In the genomic region with DNA sequence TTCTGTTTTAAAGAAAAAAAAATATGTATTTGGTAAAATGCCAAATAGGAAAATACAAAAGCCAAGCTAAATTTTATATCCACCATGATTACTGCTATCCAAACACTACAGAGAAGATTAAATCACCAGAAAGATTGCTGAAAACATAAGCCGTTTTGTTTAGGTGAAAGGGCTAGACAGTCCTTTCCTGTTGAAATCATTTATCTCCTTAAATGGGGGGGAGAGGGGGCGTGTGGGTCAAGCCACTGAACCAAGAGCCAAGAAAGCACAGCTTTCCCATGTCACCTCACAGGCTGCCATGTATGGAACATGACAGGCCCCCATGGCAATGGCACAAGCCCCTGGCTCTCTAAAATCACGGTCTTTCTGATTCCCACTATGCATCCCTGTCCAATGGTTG, we compare ENCODE assay signal across 17 mouse cellular contexts. TPM values are rescaled to one million over a fixed set of nuclear protein-coding genes. Genes with fewer than 3 reads are reported as not detected.
DNase-seq lines count a peak whose midpoint lies in the region; ATAC-seq lines count a peak whose summit lies in the region.
"Had no signal": no experiment of that assay in that cellular context is flagged by ENCODE, and none has a peak within 500 bp of the region (broad histone marks: within the 10 kb centered on the region; RNA-seq: fewer than 3 reads in every experiment).

No protein-coding gene starts in this region.

- H3K4me3 ChIP-seq in embryonic facial prominence, embryonic 12.5 days: no peak overlapping the region
- H3K4me3 ChIP-seq in embryonic facial prominence, embryonic 10.5 days: no peak overlapping the region
- H3K4me3 ChIP-seq in kidney, embryonic 16.5 days (ENCODE audit: low read length): no peak overlapping the region
- no peak overlapping the region for H3K4me3 ChIP-seq in lung, embryonic 16.5 days (ENCODE audit: low read length)
- H3K4me3 ChIP-seq: erythroblast, embryonic 14.5 days; hindbrain, embryonic 10.5 days had no signal

- peaks cover 9% of the 10 kb centered on the region for H3K9me3 ChIP-seq in embryonic facial prominence, embryonic 12.5 days
- peaks cover 8% of the 10 kb centered on the region; the same call in 1 of the 2 replicates for H3K9me3 ChIP-seq in embryonic facial prominence, embryonic 10.5 days
- no peaks in the 10 kb centered on the region; the same call in 1 of the 2 replicates for H3K9me3 ChIP-seq in kidney, embryonic 16.5 days (ENCODE audit: low read length)
- H3K9me3 ChIP-seq in lung, embryonic 16.5 days (ENCODE audit: control insufficient read depth, low read length): peaks cover 5% of the 10 kb centered on the region; the same call in 1 of the 2 replicates
- H3K9me3 ChIP-seq: G1E had no signal

- H3K4me1 ChIP-seq in embryonic facial prominence, embryonic 12.5 days: peaks cover 27% of the 10 kb centered on the region
- peaks cover 26% of the 10 kb centered on the region for H3K4me1 ChIP-seq in embryonic facial prominence, embryonic 10.5 days
- peaks cover 22% of the 10 kb centered on the region for H3K4me1 ChIP-seq in kidney, embryonic 16.5 days (ENCODE audit: insufficient read depth, low read length)
- H3K4me1 ChIP-seq in lung, embryonic 16.5 days (replicated peaks; ENCODE audit: control insufficient read depth, insufficient read depth, low read length): peaks cover 45% of the 10 kb centered on the region

- H3K36me3 ChIP-seq in embryonic facial prominence, embryonic 12.5 days: peaks cover 7% of the 10 kb centered on the region; the same call in 1 of the 2 replicates
- peaks cover 57% of the 10 kb centered on the region for H3K36me3 ChIP-seq in embryonic facial prominence, embryonic 10.5 days (replicated peaks)
- H3K36me3 ChIP-seq in kidney, embryonic 16.5 days (ENCODE audit: insufficient read depth, low read length): peaks cover 12% of the 10 kb centered on the region; the same call in 1 of the 2 replicates
- H3K36me3 ChIP-seq in lung, embryonic 16.5 days (ENCODE audit: control insufficient read depth, insufficient read depth, low read length): peaks cover 3% of the 10 kb centered on the region
- H3K36me3 ChIP-seq: G1E had no signal

- no peak overlapping the region for H3K9ac ChIP-seq in embryonic facial prominence, embryonic 12.5 days
- H3K9ac ChIP-seq in kidney, embryonic 16.5 days (replicated peaks; ENCODE audit: low read length): no peak overlapping the region
- no peak overlapping the region for H3K9ac ChIP-seq in lung, embryonic 16.5 days (ENCODE audit: low read length)

- intact Hi-C loops in left cerebral cortex, postnatal 14 days (cut with DNase I): no loop called here

- no peak overlapping the region for H3K4me2 ChIP-seq in embryonic facial prominence, embryonic 12.5 days (replicated peaks)
- H3K4me2 ChIP-seq in kidney, embryonic 16.5 days (replicated peaks; ENCODE audit: low read depth, low read length): no peak overlapping the region
- 0 out of 2 replicates have a peak overlapping the region, but pooled peaks have one; percentile 3 for H3K4me2 ChIP-seq in lung, embryonic 16.5 days (ENCODE audit: low read depth, low read length)

- WGBS in embryonic facial prominence, embryonic 12.5 days: 58% methylated on average over 3 of the region's 3 CpGs
- 75% methylated on average over 3 of the region's 3 CpGs for WGBS in embryonic facial prominence, embryonic 10.5 days
- WGBS in kidney, embryonic 16.5 days: 46% methylated on average over 3 of the region's 3 CpGs
- WGBS in lung, embryonic 16.5 days: 10% methylated on average over 3 of the region's 3 CpGs

- H3K27ac ChIP-seq in embryonic facial prominence, embryonic 12.5 days: peak overlapping the region; percentile 55; the same call in 1 of the 2 replicates
- H3K27ac ChIP-seq in embryonic facial prominence, embryonic 10.5 days (replicated peaks): no peak overlapping the region
- peak overlapping the region; percentile 30; the same call in 1 of the 2 replicates for H3K27ac ChIP-seq in kidney, embryonic 16.5 days (ENCODE audit: low read length)
- peak overlapping the region; percentile 71 for H3K27ac ChIP-seq in lung, embryonic 16.5 days (ENCODE audit: low read length)
- H3K27ac ChIP-seq: hindbrain, embryonic 10.5 days had no signal

- no peak for ATAC-seq in embryonic facial prominence, embryonic 12.5 days (ENCODE audit: insufficient number of reproducible peaks, insufficient read depth, low FRiP score, low TSS enrichment)
- peak; percentile 73; the same call in 1 of the 2 replicates for ATAC-seq in kidney, embryonic 16.5 days (ENCODE audit: low FRiP score, low TSS enrichment)
- ATAC-seq in lung, embryonic 16.5 days (ENCODE audit: low read depth): peak; percentile 74
- ATAC-seq: CD4-positive, CD25-positive, alpha-beta regulatory T cell, adult 4 months; forebrain, embryonic 14.5 days had no signal

- H3K27me3 ChIP-seq in embryonic facial prominence, embryonic 12.5 days: no peaks in the 10 kb centered on the region
- no peaks in the 10 kb centered on the region for H3K27me3 ChIP-seq in embryonic facial prominence, embryonic 10.5 days (replicated peaks; ENCODE audit: low read depth, poor library complexity, severe bottlenecking)
- no peaks in the 10 kb centered on the region for H3K27me3 ChIP-seq in kidney, embryonic 16.5 days (ENCODE audit: insufficient read depth, low read length)
- H3K27me3 ChIP-seq in lung, embryonic 16.5 days (ENCODE audit: control insufficient read depth, insufficient read depth, low read depth, low read length): no peaks in the 10 kb centered on the region

- DNase-seq in embryonic facial prominence, embryonic 10.5 days (ENCODE audit: low spot score): no peak
- DNase-seq in kidney, adult 8-10 months: no peak
- DNase-seq in lung, postnatal 25 days (ENCODE audit: low spot score): no peak
- no peak for DNase-seq in embryo, embryonic 9.5 days (ENCODE audit: extremely low spot score)
- DNase-seq in left cerebral cortex, postnatal 14 days (ENCODE audit: low spot score in 2 of 2): no peak
- DNase-seq: cerebellum, adult 9-11 months; gastrocnemius, postnatal 25 days; layer of hippocampus, adult 9-11 months; right cerebral cortex, adult 18-20 months had no signal

RNA-seq across cellular contexts. Expression of a gene that starts 21.6 kb away (rescaled TPM):
- polyA plus RNA-seq in embryonic facial prominence, embryonic 12.5 days (2016; fragmentation: Nextera tagmentation; extraction: Ambion mirVana): 43.0 and 46.5 TPM in 2 replicates
- 38.2 and 39.3 TPM in 2 replicates for polyA plus RNA-seq in embryonic facial prominence, embryonic 10.5 days (2016; fragmentation: Nextera tagmentation; extraction: Ambion mirVana)
- 44.8 and 49.2 TPM in 2 replicates for polyA plus RNA-seq in kidney, embryonic 16.5 days (2015; fragmentation: Nextera tagmentation; extraction: Ambion mirVana)
- polyA plus RNA-seq in lung, embryonic 16.5 days (2015; fragmentation: Nextera tagmentation; extraction: Ambion mirVana): 49.2 and 49.9 TPM in 2 replicates
- total RNA-seq in left cerebral cortex, postnatal 14 days (2021): 100 to 1,000 TPM; 125 to 145 TPM
